Mouse (Mus musculus) MEL (cell line): ENCODE results near the gene Ttll1. TPM values are rescaled to one million over a fixed set of nuclear protein-coding genes. Genes with fewer than 3 reads are reported as not detected.

Source experiments
- DNase-seq: peaks from one replicate; pipeline ENCODE4 v3.0.0; 2011; ENCODE audit warnings: low read depth, low spot score
- H3K27ac ChIP-seq: 2 replicates; pipeline ENCODE4 v1.5.1; 2012; ENCODE audit warnings: low read depth, mild to moderate bottlenecking, control low read depth, low read length, moderate library complexity; ENCODE audit not compliant: control insufficient read depth
- H3K27me3 ChIP-seq, 2 experiments: fragments of 150-350 bp in 1 of 2; sonication (generic) in 1 of 2; 2 replicates each; pipeline ENCODE4 v1.6.1; 2012; ENCODE audit warnings: low read length in 2 of 2, mild to moderate bottlenecking in 2 of 2, improper control_type of control experiment in 1 of 2, moderate library complexity in 1 of 2; ENCODE audit not compliant: insufficient read depth in 2 of 2, control insufficient read depth in 1 of 2
- H3K36me3 ChIP-seq, 2 experiments: 2 replicates each; pipeline ENCODE4 v1.6.1; 2012 to 2014; ENCODE audit warnings: low read length in 2 of 2, improper control_type of control experiment in 1 of 2, inconsistent platforms in 1 of 2, mild to moderate bottlenecking in 1 of 2; ENCODE audit not compliant: insufficient read depth in 2 of 2, control insufficient read depth in 1 of 2
- H3K4me1 ChIP-seq, 2 experiments: fragments of 150-350 bp in 1 of 2; sonication (generic) in 1 of 2; 2 replicates each; pipeline ENCODE4 v1.6.1; 2012; ENCODE audit warnings: low read length in 2 of 2, improper control_type of control experiment in 1 of 2, mild to moderate bottlenecking in 1 of 2; ENCODE audit not compliant: insufficient read depth in 2 of 2, control insufficient read depth in 1 of 2
- H3K4me3 ChIP-seq, 2 experiments: fragments of 150-350 bp in 1 of 2; sonication (generic) in 1 of 2; 2 replicates each; pipeline ENCODE4 v1.5.1; 2012; ENCODE audit warnings: low read depth in 2 of 2, low read length in 2 of 2, mild to moderate bottlenecking in 2 of 2, moderate library complexity in 2 of 2, control low read depth in 1 of 2, improper control_type of control experiment in 1 of 2; ENCODE audit not compliant: control insufficient read depth in 1 of 2, insufficient read depth in 1 of 2
- H3K79me2 ChIP-seq: 2 replicates; pipeline ENCODE4 v1.6.1; 2012; ENCODE audit warnings: mild to moderate bottlenecking, low read length, moderate library complexity; ENCODE audit not compliant: control insufficient read depth, poor library complexity, insufficient read depth
- H3K9ac ChIP-seq: 2 replicates; pipeline ENCODE4 v1.6.1; 2012; ENCODE audit warnings: low read depth, mild to moderate bottlenecking, control low read depth, low read length, moderate library complexity; ENCODE audit not compliant: control insufficient read depth, poor library complexity, severe bottlenecking
- H3K9me3 ChIP-seq: fragments of 150-350 bp; sonication (generic); replicated peaks from 2 replicates; pipeline ENCODE4 v1.6.1; 2012; ENCODE audit warnings: mild to moderate bottlenecking, low read length, improper control_type of control experiment, moderate library complexity; ENCODE audit not compliant: insufficient read depth
- E2F4 ChIP-seq: IDR thresholded peaks from 2 replicates; pipeline ENCODE4 v1.6.1; 2011; ENCODE audit warnings: low read depth, low read length, improper control_type of control experiment, borderline replicate concordance
- ELF1 ChIP-seq: IDR thresholded peaks from 2 replicates; pipeline ENCODE4 v1.6.1; 2014; ENCODE audit warnings: low read depth, mild to moderate bottlenecking, inconsistent platforms, low read length, improper control_type of control experiment, moderate library complexity
- EP300 ChIP-seq, 2 experiments: IDR thresholded peaks; 2 replicates each; pipeline ENCODE4 v1.6.1; 2011; ENCODE audit warnings: improper control_type of control experiment in 2 of 2, low read length in 2 of 2, low read depth in 1 of 2, mild to moderate bottlenecking in 1 of 2
- ETS1 ChIP-seq: IDR thresholded peaks from 2 replicates; pipeline ENCODE4 v1.6.1; 2012; ENCODE audit warnings: low read depth, mild to moderate bottlenecking, inconsistent platforms, low read length, improper control_type of control experiment, moderate library complexity
- HCFC1 ChIP-seq: IDR thresholded peaks from 2 replicates; pipeline ENCODE4 v1.6.1; 2012; ENCODE audit warnings: low read depth, mild to moderate bottlenecking, inconsistent platforms, low read length, improper control_type of control experiment, moderate library complexity
- JUND ChIP-seq: IDR thresholded peaks from 2 replicates; pipeline ENCODE4 v1.6.1; 2011; ENCODE audit warnings: low read depth, mild to moderate bottlenecking, improper control_type of control experiment, low read length
- KAT2A ChIP-seq: conservative IDR thresholded peaks from 2 replicates; pipeline ENCODE4 v1.6.1; 2012; ENCODE audit warnings: low read depth, low read length, improper control_type of control experiment, inconsistent platforms
- MEF2A ChIP-seq: IDR thresholded peaks from 2 replicates; pipeline ENCODE4 v1.6.1; 2014; ENCODE audit warnings: low read depth, mild to moderate bottlenecking, inconsistent platforms, low read length, improper control_type of control experiment; ENCODE audit not compliant: poor library complexity, insufficient replicate concordance, severe bottlenecking; ENCODE audit errors: extremely low read depth
- MXI1 ChIP-seq: IDR thresholded peaks from 2 replicates; pipeline ENCODE4 v1.6.1; 2011; ENCODE audit warnings: mild to moderate bottlenecking, low read depth, low read length, improper control_type of control experiment
- MYC ChIP-seq: IDR thresholded peaks from 2 replicates; pipeline ENCODE4 v1.6.1; 2011; ENCODE audit warnings: low read depth, mild to moderate bottlenecking, low read length, improper control_type of control experiment, moderate library complexity
- NELFE ChIP-seq: IDR thresholded peaks from 2 replicates; pipeline ENCODE4 v1.6.1; 2011; ENCODE audit warnings: low read depth, low read length, improper control_type of control experiment
- POLR2AphosphoS2 ChIP-seq: IDR thresholded peaks from 2 replicates; pipeline ENCODE4 v1.6.1; 2011; ENCODE audit warnings: low read length, improper control_type of control experiment
- RAD21 ChIP-seq: IDR thresholded peaks from 2 replicates; pipeline ENCODE4 v1.6.1; 2011; ENCODE audit warnings: mild to moderate bottlenecking, low read depth, low read length, improper control_type of control experiment
- SIN3A ChIP-seq: IDR thresholded peaks from 2 replicates; pipeline ENCODE4 v1.6.1; 2012; ENCODE audit warnings: low read length, improper control_type of control experiment, inconsistent platforms
- TAL1 ChIP-seq: IDR thresholded peaks from 2 replicates; pipeline ENCODE4 v1.6.1; 2012; ENCODE audit warnings: mild to moderate bottlenecking, inconsistent platforms, low read length, moderate library complexity, mixed read lengths
- TBP ChIP-seq: IDR thresholded peaks from 2 replicates; pipeline ENCODE4 v1.8.0; 2011; ENCODE audit warnings: low read depth, low read length, improper control_type of control experiment
- USF2 ChIP-seq, 2 experiments: IDR thresholded peaks; 2 replicates each; pipeline ENCODE4 v1.6.1; 2011 to 2012; ENCODE audit warnings: improper control_type of control experiment in 2 of 2, low read length in 2 of 2, borderline replicate concordance in 1 of 2, inconsistent platforms in 1 of 2, low read depth in 1 of 2, mild to moderate bottlenecking in 1 of 2; ENCODE audit not compliant: insufficient read depth in 1 of 2
- ZC3H11A ChIP-seq: IDR thresholded peaks from 2 replicates; pipeline ENCODE4 v1.6.1; 2012; ENCODE audit warnings: low read depth, mild to moderate bottlenecking, inconsistent platforms, low read length, improper control_type of control experiment
- polyA plus RNA-seq, 2 experiments: library from polyadenylated mRNA; stranded (reverse) in 1 of 2; unstranded in 1 of 2; fragments of >175 nt in 1 of 2; fragments of >200 nt in 1 of 2; gene quantifications; 2 replicates each; pipeline versions ENCODE4 v1.2.1 to v1.2.4; 2012; ENCODE audit warnings: low replicate concordance in 2 of 2, low read depth in 1 of 2; ENCODE audit not compliant: insufficient read length in 2 of 2, insufficient read depth in 1 of 2, missing spikeins in 1 of 2
- total RNA-seq: library from RNA; depleted of rRNA; stranded (reverse); fragments of 300-350 nt; gene quantifications from 2 replicates; pipeline ENCODE4 v1.2.3, GENCODE M21; 2012

Ttll1 gene
- total and polyA plus RNA-seq, 3 experiments = 3.4 to 14.1 TPM; not detected in 1

DNA sequence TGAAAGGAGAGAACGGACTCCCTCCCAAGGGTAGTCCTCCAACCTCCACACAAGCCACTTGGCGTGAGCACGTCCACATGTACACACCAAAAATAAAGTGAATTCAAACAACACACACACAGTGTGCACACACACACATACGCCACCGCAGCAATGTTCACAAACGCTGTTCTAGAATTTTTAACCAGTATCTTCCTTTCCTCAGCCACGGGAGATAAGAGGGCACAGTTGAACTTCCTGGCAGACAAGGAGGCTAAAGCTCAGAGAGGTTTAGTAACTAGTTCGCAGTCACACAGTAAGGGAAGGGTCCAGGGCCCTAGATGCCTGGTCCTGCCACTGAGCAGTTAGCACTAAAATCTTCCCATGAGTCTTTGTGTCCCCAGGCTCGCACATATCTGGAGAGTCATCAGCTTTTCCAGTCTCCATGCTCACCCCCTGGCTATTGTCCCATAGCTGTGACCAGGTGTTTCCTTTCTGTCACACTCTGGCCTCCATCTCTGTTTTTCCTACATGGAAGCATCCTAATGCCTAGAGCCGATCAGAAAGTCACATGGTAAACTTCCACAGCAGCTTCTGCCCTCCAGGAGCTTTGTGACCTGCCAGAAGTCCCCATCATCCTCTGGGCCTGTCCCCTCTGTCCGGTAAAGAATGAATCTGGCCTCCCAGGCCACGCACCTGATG lies 34.0 kb downstream of the Ttll1 start (continued):
- TF ChIP-seq JUND = no peak
- TF ChIP-seq ZC3H11A = no peak
- TF ChIP-seq HCFC1 = no peak
- TF ChIP-seq MXI1 = no peak
- TF ChIP-seq NELFE = no peak
- TF ChIP-seq TAL1 = no peak
- no peak for TF ChIP-seq RAD21
- TF ChIP-seq ETS1 = 0 out of 2 replicates have a peak, but pooled peaks have one; percentile 45
- TF ChIP-seq E2F4 = no peak
- no peak for TF ChIP-seq SIN3A
- no peak for TF ChIP-seq POLR2AphosphoS2
- 0 out of 2 replicates have a peak, but pooled peaks have one; percentile 38 for TF ChIP-seq ELF1
- no peak for TF ChIP-seq KAT2A
- 0 out of 2 replicates have a peak, but pooled peaks have one; percentile 36 for TF ChIP-seq MYC
- TF ChIP-seq MEF2A = no peak
- TF ChIP-seq EP300 (IDR thresholded peaks at IDR 0.05; ENCODE audit: low read depth in 1 of 2, low read length in 2 of 2) = peak; percentile 35 to 58

DNA sequence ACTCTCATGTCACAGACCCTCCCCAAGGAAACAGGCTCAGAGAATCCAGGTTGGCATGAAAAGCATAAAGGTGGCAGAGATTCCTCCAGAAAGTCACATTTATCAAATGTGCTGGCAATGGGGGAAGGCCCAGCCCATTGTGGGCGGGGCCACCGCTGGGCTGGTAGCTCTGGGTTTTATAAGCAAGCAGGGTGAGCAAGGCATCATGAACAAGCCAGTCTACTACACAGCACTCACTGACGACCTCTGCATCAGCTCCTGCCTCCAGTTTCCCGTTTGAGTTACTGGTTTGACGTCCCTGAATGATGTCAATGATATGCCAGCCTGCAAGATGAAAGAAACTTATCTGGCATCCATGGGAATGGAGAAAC lies 36.2 kb downstream of the Ttll1 start:
- peaks cover 0 to 7% of the 10 kb centered on the region in 2 experiments; a peak in 2 of 4 replicates for H3K36me3 ChIP-seq
- no peak for TF ChIP-seq USF2 (IDR thresholded peaks at IDR 0.05; ENCODE audit: borderline replicate concordance in 1 of 2, insufficient read depth in 1 of 2, low read depth in 1 of 2, low read length in 2 of 2)
- peak; percentile 71 for TF ChIP-seq TBP
- TF ChIP-seq, all 39 proteins: peak for 1
- no peaks in the 10 kb centered on the region for H3K79me2 ChIP-seq
- H3K9me3 ChIP-seq = no peaks in the 10 kb centered on the region
- peaks cover 14 to 32% of the 10 kb centered on the region in 2 experiments for H3K4me1 ChIP-seq
- DNase-seq = peak; percentile 82
- peak overlapping the region; percentile 24 for H3K9ac ChIP-seq
- H3K27ac ChIP-seq = 0 out of 2 replicates have a peak overlapping the region, but pooled peaks have one; percentile 9
- H3K27me3 ChIP-seq = no peaks in the 10 kb centered on the region
- peak overlapping the region; percentile 32 to 59 for H3K4me3 ChIP-seq
